8 mouse cellular contexts compared by ENCODE assay signal in genomic region chr9:44768029-44768394, GRCm38 (mm10). TPM values are rescaled to one million over a fixed set of nuclear protein-coding genes. Genes with fewer than 3 reads are reported as not detected.
A peak's percentile ranks its signal among the peaks of the same experiment; 100 is the strongest.
DNase-seq lines count a peak whose midpoint lies in the region; ATAC-seq and TF ChIP-seq lines count a peak whose summit lies in the region.
"Not testable (repeated sequence)": the region's sequence is repeated elsewhere in the genome, so short reads cannot be mapped to it uniquely, and the experiment has no call there.

No protein-coding gene starts in this region.

- not testable (repeated sequence) for ATAC-seq in G1E (ENCODE audit: extremely low read depth, insufficient number of reproducible peaks, low FRiP score, poor library complexity, severe bottlenecking); embryonic facial prominence, embryonic 14.5 days (ENCODE audit: low read depth); heart, embryonic 11.5 days (replicated peaks; ENCODE audit: insufficient number of reproducible peaks, low FRiP score, low TSS enrichment); lung, embryonic 14.5 days (ENCODE audit: insufficient read depth)
- ATAC-seq in hindbrain, postnatal 0 days = peak; percentile 14

- not testable (repeated sequence) for DNase-seq in G1E (ENCODE audit: low spot score); embryonic facial prominence, embryonic 14.5 days (ENCODE audit: low spot score); hindbrain, postnatal 0 days (ENCODE audit: low spot score); limb, embryonic 10.5 days (ENCODE audit: low spot score); lung, embryonic 14.5 days

- not testable (repeated sequence) for H3K27me3 ChIP-seq in G1E (ENCODE audit: insufficient read depth, low read length); embryonic facial prominence, embryonic 14.5 days (replicated peaks; ENCODE audit: control insufficient read depth, insufficient read depth, low read length); heart, embryonic 11.5 days (ENCODE audit: control insufficient read depth, insufficient read depth, low read length); hindbrain, postnatal 0 days (ENCODE audit: insufficient read depth, low read length); limb, embryonic 10.5 days (ENCODE audit: low read depth, poor library complexity, severe bottlenecking); lung, embryonic 14.5 days (ENCODE audit: insufficient read depth, low read length); myocyte (ENCODE audit: control insufficient read depth, insufficient read depth, insufficient read length); testis, adult 2 months (ENCODE audit: control insufficient read depth, insufficient read depth, low read length)

- H3K4me3 ChIP-seq in G1E (ENCODE audit: low read depth, low read length) (peak overlapping the region; percentile 93), myocyte (peak overlapping the region; percentile 79)
- peak overlapping the region; percentile 79 for H3K4me3 ChIP-seq in embryonic facial prominence, embryonic 14.5 days (ENCODE audit: low read depth, low read length)
- H3K4me3 ChIP-seq in heart, embryonic 11.5 days (ENCODE audit: low read depth, low read length) = peak overlapping the region; percentile 92
- peak overlapping the region; percentile 62 for H3K4me3 ChIP-seq in hindbrain, postnatal 0 days (ENCODE audit: low read length)
- H3K4me3 ChIP-seq in limb, embryonic 10.5 days = peak overlapping the region; percentile 83
- peak overlapping the region; percentile 100 for H3K4me3 ChIP-seq in lung, embryonic 14.5 days (ENCODE audit: low read depth, low read length)
- H3K4me3 ChIP-seq in testis, adult 2 months (ENCODE audit: control insufficient read depth, low read depth, low read length) = peak overlapping the region; percentile 59

- not testable (repeated sequence) for H3K9ac ChIP-seq in embryonic facial prominence, embryonic 14.5 days (ENCODE audit: low read depth, low read length); heart, embryonic 11.5 days (ENCODE audit: low read depth, low read length); hindbrain, postnatal 0 days (replicated peaks; ENCODE audit: low read length); lung, embryonic 14.5 days

- not testable (repeated sequence) for H3K9me3 ChIP-seq in G1E (replicated peaks); embryonic facial prominence, embryonic 14.5 days (ENCODE audit: control insufficient read depth, low read length); heart, embryonic 11.5 days (replicated peaks; ENCODE audit: control insufficient read depth, low read length); hindbrain, postnatal 0 days (ENCODE audit: low read length); limb, embryonic 10.5 days (replicated peaks); lung, embryonic 14.5 days (ENCODE audit: low read depth, low read length)

- H3K27ac ChIP-seq in embryonic facial prominence, embryonic 14.5 days (replicated peaks; ENCODE audit: low read depth, low read length) = peak overlapping the region; percentile 67; the same call in 1 of the 2 replicates
- H3K27ac ChIP-seq in heart, embryonic 11.5 days (ENCODE audit: low read depth, low read length) = peak overlapping the region; percentile 91; the same call in 1 of the 2 replicates
- H3K27ac ChIP-seq in hindbrain, postnatal 0 days = peak overlapping the region; percentile 69
- H3K27ac ChIP-seq in limb, embryonic 10.5 days = 0 out of 2 replicates have a peak overlapping the region, but pooled peaks have one; percentile 19
- H3K27ac ChIP-seq in lung, embryonic 14.5 days (ENCODE audit: low read depth) = not testable (repeated sequence)
- H3K27ac ChIP-seq in testis, adult 2 months (ENCODE audit: control insufficient read depth, insufficient read depth, low read depth, low read length) = peak overlapping the region; percentile 29; the same call in 1 of the 2 replicates

- peak overlapping the region; percentile 70; the same call in 1 of the 2 replicates for H3K4me2 ChIP-seq in embryonic facial prominence, embryonic 14.5 days (ENCODE audit: low read depth, low read length)
- peak overlapping the region; percentile 39 for H3K4me2 ChIP-seq in heart, embryonic 11.5 days
- peak overlapping the region; percentile 64 for H3K4me2 ChIP-seq in hindbrain, postnatal 0 days (ENCODE audit: low read depth, low read length)
- peak overlapping the region; percentile 75 for H3K4me2 ChIP-seq in lung, embryonic 14.5 days
- H3K4me2 ChIP-seq in myocyte (ENCODE audit: low read depth) = peak overlapping the region; percentile 10

- H3K36me3 ChIP-seq in G1E (replicated peaks) = peaks cover 13% of the 10 kb centered on the region
- not testable (repeated sequence) for H3K36me3 ChIP-seq in embryonic facial prominence, embryonic 14.5 days (ENCODE audit: control insufficient read depth, insufficient read depth, low read length); heart, embryonic 11.5 days (ENCODE audit: control insufficient read depth, insufficient read depth, low read length); hindbrain, postnatal 0 days (ENCODE audit: insufficient read depth, low read length); limb, embryonic 10.5 days; lung, embryonic 14.5 days (ENCODE audit: insufficient read depth); myocyte (ENCODE audit: control insufficient read depth, insufficient read depth); testis, adult 2 months (ENCODE audit: control insufficient read depth, insufficient read depth, low read length)

- peaks cover 44% of the 10 kb centered on the region for H3K79me2 ChIP-seq in myocyte (ENCODE audit: control insufficient read depth, insufficient read depth)

- 41% methylated on average over 7 of the region's 9 CpGs for WGBS in embryonic facial prominence, embryonic 14.5 days
- 42% methylated on average over 7 of the region's 9 CpGs for WGBS in heart, embryonic 11.5 days (ENCODE audit: insufficient replicate concordance)
- 40% methylated on average over 7 of the region's 9 CpGs for WGBS in hindbrain, postnatal 0 days
- WGBS in limb, embryonic 10.5 days = 47% methylated on average over 7 of the region's 9 CpGs
- 40% methylated on average over 7 of the region's 9 CpGs for WGBS in lung, embryonic 14.5 days

- peak overlapping the region; percentile 76 for H3ac ChIP-seq in myocyte (ENCODE audit: control insufficient read depth, insufficient read length)

- TF ChIP-seq CTCF in G1E (IDR thresholded peaks at IDR 0.05; ENCODE audit: low read depth, low read length); hindbrain, postnatal 0 days (IDR thresholded peaks at IDR 0.05; ENCODE audit: low read depth); lung, embryonic 14.5 days (IDR thresholded peaks at IDR 0.05; ENCODE audit: low read depth); testis, adult 2 months (IDR thresholded peaks at IDR 0.05; ENCODE audit: control insufficient read depth, insufficient read depth, insufficient replicate concordance, low read depth, low read length): not testable (repeated sequence)

- not testable (repeated sequence) for TF ChIP-seq POLR2A in myocyte (IDR thresholded peaks at IDR 0.05; ENCODE audit: insufficient read length, low read depth); testis, adult 2 months (IDR thresholded peaks at IDR 0.05; ENCODE audit: control insufficient read depth, low read depth, low read length)

- peaks cover 23% of the 10 kb centered on the region for H3K4me1 ChIP-seq in G1E (ENCODE audit: insufficient read depth, low read depth, low read length)
- H3K4me1 ChIP-seq in embryonic facial prominence, embryonic 14.5 days (ENCODE audit: control insufficient read depth, insufficient read depth, low read length) = peaks cover 17% of the 10 kb centered on the region
- H3K4me1 ChIP-seq in heart, embryonic 11.5 days (ENCODE audit: control insufficient read depth, insufficient read depth, low read length); hindbrain, postnatal 0 days (ENCODE audit: insufficient read depth, low read length); testis, adult 2 months (ENCODE audit: control insufficient read depth, insufficient read depth, low read length): not testable (repeated sequence)
- H3K4me1 ChIP-seq in limb, embryonic 10.5 days = peaks cover 11% of the 10 kb centered on the region
- peaks cover 11% of the 10 kb centered on the region; the same call in 1 of the 2 replicates for H3K4me1 ChIP-seq in lung, embryonic 14.5 days (ENCODE audit: insufficient read depth)

RNA-seq across cellular contexts. Expression of gene Ift46, which starts 0.3 kb away (rescaled TPM):
- 78.2 and 90.8 TPM in 2 replicates for total RNA-seq in G1E (2014; fragmentation: Nextera tagmentation)
- total RNA-seq in G1E (2017) = 32.5 and 32.8 TPM in 2 replicates
- polyA plus RNA-seq in G1E (2012) = 1.6 and 1.8 TPM in 2 replicates
- 101 and 121 TPM in 2 replicates for polyA plus RNA-seq in embryonic facial prominence, embryonic 14.5 days (2014; fragmentation: Nextera tagmentation; extraction: Ambion mirVana)
- polyA plus RNA-seq in heart, embryonic 11.5 days (2014; fragmentation: Nextera tagmentation; extraction: Ambion mirVana) = 71.4 and 72.5 TPM in 2 replicates
- 56.0 and 61.6 TPM in 2 replicates for total RNA-seq in hindbrain, postnatal 0 days (2014; rRNA removed)
- polyA plus RNA-seq in hindbrain, postnatal 0 days (2015; fragmentation: Nextera tagmentation; extraction: Ambion mirVana) = 142 and 144 TPM in 2 replicates
- polyA plus RNA-seq in limb, embryonic 10.5 days (2016; fragmentation: Nextera tagmentation; extraction: Ambion mirVana) = 115 and 146 TPM in 2 replicates
- polyA plus RNA-seq in lung, embryonic 14.5 days (2014; fragmentation: Nextera tagmentation; extraction: Ambion mirVana) = 103 and 106 TPM in 2 replicates
- polyA plus RNA-seq in myocyte (2012; fragmentation: generic; extraction: Trizol) = 74.9 TPM
- polyA plus RNA-seq in testis, adult 2 months (2012; rRNA removed) = 199 and 203 TPM in 2 replicates

RNA-seq across cellular contexts. Expression of gene Arcn1, which starts 0.4 kb away (rescaled TPM):
- 239 and 270 TPM in 2 replicates for total RNA-seq in G1E (2014; fragmentation: Nextera tagmentation)
- total RNA-seq in G1E (2017) = 124 and 134 TPM in 2 replicates
- polyA plus RNA-seq in G1E (2012) = 14.5 and 16.7 TPM in 2 replicates
- polyA plus RNA-seq in embryonic facial prominence, embryonic 14.5 days (2014; fragmentation: Nextera tagmentation; extraction: Ambion mirVana) = 220 and 226 TPM in 2 replicates
- 139 and 168 TPM in 2 replicates for polyA plus RNA-seq in heart, embryonic 11.5 days (2014; fragmentation: Nextera tagmentation; extraction: Ambion mirVana)
- total RNA-seq in hindbrain, postnatal 0 days (2014; rRNA removed) = 77.1 and 88.4 TPM in 2 replicates
- polyA plus RNA-seq in hindbrain, postnatal 0 days (2015; fragmentation: Nextera tagmentation; extraction: Ambion mirVana) = 102 and 109 TPM in 2 replicates
- polyA plus RNA-seq in limb, embryonic 10.5 days (2016; fragmentation: Nextera tagmentation; extraction: Ambion mirVana) = 172 and 193 TPM in 2 replicates
- polyA plus RNA-seq in lung, embryonic 14.5 days (2014; fragmentation: Nextera tagmentation; extraction: Ambion mirVana) = 224 and 239 TPM in 2 replicates
- 40.6 TPM for polyA plus RNA-seq in myocyte (2012; fragmentation: generic; extraction: Trizol)
- 22.0 and 28.5 TPM in 2 replicates for polyA plus RNA-seq in testis, adult 2 months (2012; rRNA removed)

RNA-seq across cellular contexts. Expression of gene Tmem25, which starts 31.1 kb away (rescaled TPM):
- total RNA-seq in G1E (2014; fragmentation: Nextera tagmentation) (not detected in 2 replicates), G1E (2017) (0.27 and 0.52 TPM in 2 replicates)
- polyA plus RNA-seq in G1E (2012) (0.04 and 0.08 TPM in 2 replicates), myocyte (2012; fragmentation: generic; extraction: Trizol) (1.2 TPM)
- 2.0 and 2.3 TPM in 2 replicates for polyA plus RNA-seq in embryonic facial prominence, embryonic 14.5 days (2014; fragmentation: Nextera tagmentation; extraction: Ambion mirVana)
- 0.80 and 0.90 TPM in 2 replicates for polyA plus RNA-seq in heart, embryonic 11.5 days (2014; fragmentation: Nextera tagmentation; extraction: Ambion mirVana)
- 26.3 and 41.3 TPM in 2 replicates for total RNA-seq in hindbrain, postnatal 0 days (2014; rRNA removed)
- 28.9 and 31.9 TPM in 2 replicates for polyA plus RNA-seq in hindbrain, postnatal 0 days (2015; fragmentation: Nextera tagmentation; extraction: Ambion mirVana)
- polyA plus RNA-seq in limb, embryonic 10.5 days (2016; fragmentation: Nextera tagmentation; extraction: Ambion mirVana) = 1.3 and 1.9 TPM in 2 replicates
- 0.80 and 0.85 TPM in 2 replicates for polyA plus RNA-seq in lung, embryonic 14.5 days (2014; fragmentation: Nextera tagmentation; extraction: Ambion mirVana)
- 3.0 and 3.1 TPM in 2 replicates for polyA plus RNA-seq in testis, adult 2 months (2012; rRNA removed)

RNA-seq across cellular contexts. Expression of gene Phldb1, which starts 33.0 kb away (rescaled TPM):
- total RNA-seq in G1E (2014; fragmentation: Nextera tagmentation) = 2.6 and 4.0 TPM in 2 replicates
- total RNA-seq in G1E (2017) = 6.4 and 7.4 TPM in 2 replicates
- polyA plus RNA-seq in G1E (2012) = 8.1 and 8.8 TPM in 2 replicates
- 40.3 and 40.9 TPM in 2 replicates for polyA plus RNA-seq in embryonic facial prominence, embryonic 14.5 days (2014; fragmentation: Nextera tagmentation; extraction: Ambion mirVana)
- 23.6 and 24.2 TPM in 2 replicates for polyA plus RNA-seq in heart, embryonic 11.5 days (2014; fragmentation: Nextera tagmentation; extraction: Ambion mirVana)
- 114 and 152 TPM in 2 replicates for total RNA-seq in hindbrain, postnatal 0 days (2014; rRNA removed)
- 31.9 and 35.3 TPM in 2 replicates for polyA plus RNA-seq in hindbrain, postnatal 0 days (2015; fragmentation: Nextera tagmentation; extraction: Ambion mirVana)
- 37.9 and 55.9 TPM in 2 replicates for polyA plus RNA-seq in limb, embryonic 10.5 days (2016; fragmentation: Nextera tagmentation; extraction: Ambion mirVana)
- 30.7 and 35.0 TPM in 2 replicates for polyA plus RNA-seq in lung, embryonic 14.5 days (2014; fragmentation: Nextera tagmentation; extraction: Ambion mirVana)
- 62.2 TPM for polyA plus RNA-seq in myocyte (2012; fragmentation: generic; extraction: Trizol)
- polyA plus RNA-seq in testis, adult 2 months (2012; rRNA removed) = 3.8 and 4.8 TPM in 2 replicates

RNA-seq across cellular contexts. Expression of gene Ttc36, which starts 34.9 kb away (rescaled TPM):
- total RNA-seq in G1E (2014; fragmentation: Nextera tagmentation) (not detected in 2 replicates), G1E (2017) (0.76 TPM in 1 of 2 replicates, not detected in the other)
- polyA plus RNA-seq in G1E (2012) (0.31 and 0.38 TPM in 2 replicates), myocyte (2012; fragmentation: generic; extraction: Trizol) (0.12 TPM)
- not detected in 2 replicates for polyA plus RNA-seq in embryonic facial prominence, embryonic 14.5 days (2014; fragmentation: Nextera tagmentation; extraction: Ambion mirVana)
- 0.24 TPM in 1 of 2 replicates, not detected in the other for polyA plus RNA-seq in heart, embryonic 11.5 days (2014; fragmentation: Nextera tagmentation; extraction: Ambion mirVana)
- total RNA-seq in hindbrain, postnatal 0 days (2014; rRNA removed) = not detected in 2 replicates
- 1.7 TPM in 1 of 2 replicates, not detected in the other for polyA plus RNA-seq in hindbrain, postnatal 0 days (2015; fragmentation: Nextera tagmentation; extraction: Ambion mirVana)
- polyA plus RNA-seq in limb, embryonic 10.5 days (2016; fragmentation: Nextera tagmentation; extraction: Ambion mirVana) = not detected in 2 replicates
- 0.91 TPM in 1 of 2 replicates, not detected in the other for polyA plus RNA-seq in lung, embryonic 14.5 days (2014; fragmentation: Nextera tagmentation; extraction: Ambion mirVana)
- polyA plus RNA-seq in testis, adult 2 months (2012; rRNA removed) = 0.32 and 0.99 TPM in 2 replicates

Comparison
In these comparisons a context has a peak if more than half of its experiments do, and no peak if none do; other contexts are left out.
1. H3K4me2 ChIP-seq: peak in every context shown above with its lines; median percentile 75 in lung, embryonic 14.5 days; 70 in embryonic facial prominence, embryonic 14.5 days; 64 in hindbrain, postnatal 0 days; 39 in heart, embryonic 11.5 days; 10 in myocyte.
2. RNA of gene Ift46, which starts 0.3 kb away (polyA plus RNA-seq): 199 to 203 TPM in testis, adult 2 months, 115 to 146 TPM in limb, embryonic 10.5 days, 142 to 144 TPM in hindbrain, postnatal 0 days, 103 to 106 TPM in lung, embryonic 14.5 days, 101 to 121 TPM in embryonic facial prominence, embryonic 14.5 days, 74.9 TPM in myocyte (single experiment) and 71.4 to 72.5 TPM in heart, embryonic 11.5 days; 1.6 to 1.8 TPM in G1E; every median in the first group is over 10 times any median in the second.
3. Peak in every context shown above with its lines, with median percentiles within 50 percentile points of each other: H3K4me3 ChIP-seq.